Mouse (Mus musculus): ENCODE measurements around the gene Tmprss3. TPM values are rescaled to one million over a fixed set of nuclear protein-coding genes. Genes with fewer than 3 reads are reported as not detected.

Gene Tmprss3
- polyA plus RNA-seq, 1 experiment from 2014 or later: not detected

GRCm38 (mm10) chr17:31223835-31224234, 25.1 kb upstream of the Tmprss3 start:
- peaks cover 18% of the 10 kb centered on the region for H3K4me1 ChIP-seq
- H3K4me2 ChIP-seq (replicated peaks): no peak overlapping the region
- H3K9ac ChIP-seq: no peak overlapping the region
- 75% methylated on average over 7 of the region's 7 CpGs for WGBS
- H3K36me3 ChIP-seq: no peaks in the 10 kb centered on the region
- H3K4me3 ChIP-seq: no peak overlapping the region
- no peaks in the 10 kb centered on the region for H3K27me3 ChIP-seq
- no peak overlapping the region for H3K27ac ChIP-seq
- ATAC-seq (ENCODE audit: low FRiP score, low read depth): no peak
- no peaks in the 10 kb centered on the region for H3K9me3 ChIP-seq

GRCm38 (mm10) chr17:31222810-31223310, 24.1 kb upstream of the Tmprss3 start:
- Histone ChIP-seq H3K27ac (no peak overlapping the region), H3K9ac (no peak overlapping the region), H3K4me2 (replicated peaks) (no peak overlapping the region), H3K4me1 (peaks cover 18% of the 10 kb centered on the region), H3K9me3 (no peaks in the 10 kb centered on the region), H3K36me3 (no peaks in the 10 kb centered on the region), H3K27me3 (no peaks in the 10 kb centered on the region), H3K4me3 (no peak overlapping the region)
- WGBS: 57% methylated on average over 4 of the region's 4 CpGs
- ATAC-seq (ENCODE audit: low FRiP score, low read depth): 0 out of 2 replicates have a peak, but pooled peaks have one; percentile 32

- no peak overlapping the region for H3K4me3 ChIP-seq
- H3K9me3 ChIP-seq: no peaks in the 10 kb centered on the region
- no peak overlapping the region for H3K9ac ChIP-seq
- no peaks in the 10 kb centered on the region for H3K36me3 ChIP-seq
- no peak overlapping the region for H3K4me2 ChIP-seq (replicated peaks)
- ATAC-seq (ENCODE audit: low FRiP score, low read depth): no peak
- peaks cover 5% of the 10 kb centered on the region for H3K4me1 ChIP-seq
- H3K27me3 ChIP-seq: no peaks in the 10 kb centered on the region
- 45% methylated on average over 5 of the region's 5 CpGs for WGBS
- H3K27ac ChIP-seq: no peak overlapping the region
Measured at GRCm38 (mm10) chr17:31216068-31216955, 17.5 kb upstream of the Tmprss3 start.

GRCm38 (mm10) chr17:31211881-31212280, 13.1 kb upstream of the Tmprss3 start:
- Histone ChIP-seq H3K9me3 (no peaks in the 10 kb centered on the region), H3K27ac (no peak overlapping the region), H3K27me3 (no peaks in the 10 kb centered on the region), H3K4me2 (replicated peaks) (no peak overlapping the region), H3K9ac (no peak overlapping the region), H3K36me3 (no peaks in the 10 kb centered on the region), H3K4me1 (peaks cover 4% of the 10 kb centered on the region), H3K4me3 (no peak overlapping the region)
- ATAC-seq (ENCODE audit: low FRiP score, low read depth): no peak
- WGBS: 92% methylated on average over 6 of the region's 6 CpGs

GRCm38 (mm10) chr17:31210299-31210698, 11.5 kb upstream of the Tmprss3 start:
- 91% methylated on average over 7 of the region's 7 CpGs for WGBS
- no peak overlapping the region for H3K27ac ChIP-seq
- H3K4me1 ChIP-seq: no peaks in the 10 kb centered on the region
- H3K9ac ChIP-seq: no peak overlapping the region
- H3K27me3 ChIP-seq: no peaks in the 10 kb centered on the region
- H3K9me3 ChIP-seq: no peaks in the 10 kb centered on the region
- no peak overlapping the region for H3K4me3 ChIP-seq
- no peak for ATAC-seq (ENCODE audit: low FRiP score, low read depth)
- no peak overlapping the region for H3K4me2 ChIP-seq (replicated peaks)
- no peaks in the 10 kb centered on the region for H3K36me3 ChIP-seq

- no peak overlapping the region for H3K4me3 ChIP-seq
- H3K27me3 ChIP-seq: no peaks in the 10 kb centered on the region
- no peaks in the 10 kb centered on the region for H3K9me3 ChIP-seq
- H3K27ac ChIP-seq: no peak overlapping the region
- no peaks in the 10 kb centered on the region for H3K36me3 ChIP-seq
- ATAC-seq (ENCODE audit: low FRiP score, low read depth): no peak
- H3K9ac ChIP-seq: no peak overlapping the region
- H3K4me1 ChIP-seq: no peaks in the 10 kb centered on the region
- 84% methylated on average over 11 of the region's 11 CpGs for WGBS
- no peak overlapping the region for H3K4me2 ChIP-seq (replicated peaks)
Measured at GRCm38 (mm10) chr17:31209376-31209930, 10.7 kb upstream of the Tmprss3 start.

GRCm38 (mm10) chr17:31208654-31209053, 9.9 kb upstream of the Tmprss3 start:
- H3K27ac ChIP-seq: no peak overlapping the region
- H3K9me3 ChIP-seq: no peaks in the 10 kb centered on the region
- ATAC-seq (ENCODE audit: low FRiP score, low read depth): no peak
- no peaks in the 10 kb centered on the region for H3K4me1 ChIP-seq
- no peaks in the 10 kb centered on the region for H3K36me3 ChIP-seq
- no peak overlapping the region for H3K4me2 ChIP-seq (replicated peaks)
- no peaks in the 10 kb centered on the region for H3K27me3 ChIP-seq
- no peak overlapping the region for H3K9ac ChIP-seq
- WGBS: 75% methylated on average over 8 of the region's 8 CpGs
- H3K4me3 ChIP-seq: no peak overlapping the region

- no peak within 1 kb of the TSS for H3K27ac ChIP-seq
- no peak within 1 kb of the TSS for H3K4me3 ChIP-seq
- no peaks in the 10 kb centered on the region for H3K36me3 ChIP-seq
- H3K27me3 ChIP-seq: no peaks in the 10 kb centered on the region
- H3K4me1 ChIP-seq: no peaks in the 10 kb centered on the region
- WGBS: 79% methylated on average over 12 of the region's 12 CpGs
- ATAC-seq (ENCODE audit: low FRiP score, low read depth): no peak
- H3K4me2 ChIP-seq (replicated peaks): no peak within 1 kb of the TSS
- no peaks in the 10 kb centered on the region for H3K9me3 ChIP-seq
- no peak within 1 kb of the TSS for H3K9ac ChIP-seq
Measured at GRCm38 (mm10) chr17:31207771-31208334, 9.1 kb upstream of the Tmprss3 start, which contains the start of gene Ubash3a. TSS of gene Ubash3a (plus strand) at chr17:31207873.

- Histone ChIP-seq H3K4me3 (no peak overlapping the region), H3K4me2 (replicated peaks) (no peak overlapping the region), H3K27ac (no peak overlapping the region), H3K36me3 (no peaks in the 10 kb centered on the region), H3K27me3 (no peaks in the 10 kb centered on the region), H3K9ac (no peak overlapping the region), H3K4me1 (peaks cover 7% of the 10 kb centered on the region; the same call in 1 of the 2 replicates), H3K9me3 (no peaks in the 10 kb centered on the region)
- 84% methylated on average over 7 of the region's 7 CpGs for WGBS
- ATAC-seq (ENCODE audit: low FRiP score, low read depth): no peak
Measured at GRCm38 (mm10) chr17:31196283-31196682, 2.5 kb downstream of the Tmprss3 start.

GRCm38 (mm10) chr17:31195207-31195606, 3.6 kb downstream of the Tmprss3 start:
- H3K36me3 ChIP-seq: no peaks in the 10 kb centered on the region
- H3K9ac ChIP-seq: no peak overlapping the region
- WGBS: 88% methylated on average over 6 of the region's 6 CpGs
- peaks cover 7% of the 10 kb centered on the region; the same call in 1 of the 2 replicates for H3K4me1 ChIP-seq
- no peak for ATAC-seq (ENCODE audit: low FRiP score, low read depth)
- no peak overlapping the region for H3K4me2 ChIP-seq (replicated peaks)
- H3K27ac ChIP-seq: no peak overlapping the region
- no peak overlapping the region for H3K4me3 ChIP-seq
- H3K9me3 ChIP-seq: no peaks in the 10 kb centered on the region
- no peaks in the 10 kb centered on the region for H3K27me3 ChIP-seq

GRCm38 (mm10) chr17:31193360-31193759, 5.4 kb downstream of the Tmprss3 start:
- 74% methylated on average over 9 of the region's 9 CpGs for WGBS
- no peak overlapping the region for H3K27ac ChIP-seq
- ATAC-seq (ENCODE audit: low FRiP score, low read depth): no peak
- H3K9ac ChIP-seq: no peak overlapping the region
- peaks cover 7% of the 10 kb centered on the region; the same call in 1 of the 2 replicates for H3K4me1 ChIP-seq
- H3K4me3 ChIP-seq: no peak overlapping the region
- H3K27me3 ChIP-seq: peaks cover 3% of the 10 kb centered on the region; the same call in 1 of the 2 replicates
- no peaks in the 10 kb centered on the region for H3K9me3 ChIP-seq
- no peaks in the 10 kb centered on the region for H3K36me3 ChIP-seq
- H3K4me2 ChIP-seq (replicated peaks): no peak overlapping the region

- Histone ChIP-seq H3K27ac (no peak overlapping the region), H3K36me3 (no peaks in the 10 kb centered on the region), H3K9ac (no peak overlapping the region), H3K27me3 (peaks cover 3% of the 10 kb centered on the region; the same call in 1 of the 2 replicates), H3K9me3 (no peaks in the 10 kb centered on the region), H3K4me3 (no peak overlapping the region), H3K4me2 (replicated peaks) (no peak overlapping the region), H3K4me1 (peaks cover 7% of the 10 kb centered on the region; the same call in 1 of the 2 replicates)
- 31% methylated on average over 2 of the region's 2 CpGs for WGBS
- no peak for ATAC-seq (ENCODE audit: low FRiP score, low read depth)
Measured at GRCm38 (mm10) chr17:31192663-31193062, 6.1 kb downstream of the Tmprss3 start.

Data from limb, embryonic 13.5 days (tissue).